Mouse (Mus musculus): Measurements from ENCODE around the gene 1700067K01Rik. TPM values are rescaled to one million over a fixed set of nuclear protein-coding genes. Genes with fewer than 3 reads are reported as not detected.

The 1700067K01Rik gene
- total and polyA plus RNA-seq, 3 experiments: 0.53 to 0.69 TPM; not detected in 1

- Histone ChIP-seq H3K4me3 (ENCODE audit: control insufficient read depth in 1 of 2, insufficient read depth in 1 of 2, low read depth in 2 of 2, low read length in 2 of 2) (no peak within 1 kb of the TSS), H3K27ac (ENCODE audit: control insufficient read depth, low read depth, low read length) (no peak within 1 kb of the TSS), H3K4me1 (ENCODE audit: control insufficient read depth in 1 of 2, insufficient read depth in 2 of 2, low read length in 2 of 2) (peaks cover 0 to 19% of the 10 kb centered on the region in 2 experiments; a peak in 3 of 4 replicates), H3K9ac (ENCODE audit: control insufficient read depth, low read depth, low read length, poor library complexity, severe bottlenecking) (no peak within 1 kb of the TSS), H3K79me2 (ENCODE audit: control insufficient read depth, insufficient read depth, low read length, poor library complexity) (peaks cover 16% of the 10 kb centered on the region), H3K9me3 (replicated peaks; ENCODE audit: insufficient read depth, low read length) (no peaks in the 10 kb centered on the region), H3K27me3 (ENCODE audit: control insufficient read depth in 1 of 2, insufficient read depth in 2 of 2, low read length in 2 of 2) (no peaks in the 10 kb centered on the region), H3K36me3 (ENCODE audit: control insufficient read depth in 1 of 2, insufficient read depth in 2 of 2, low read length in 2 of 2) (peaks cover 0 to 4% of the 10 kb centered on the region in 2 experiments; a peak in 1 of 4 replicates)
- no peak for DNase-seq (ENCODE audit: low read depth, low spot score)
- no peak for TF ChIP-seq BHLHE40 (IDR thresholded peaks at IDR 0.05; ENCODE audit: borderline replicate concordance, low read depth, low read length)
- no peak for TF ChIP-seq ZMIZ1 (IDR thresholded peaks at IDR 0.05; ENCODE audit: low read depth, low read length)
- TF ChIP-seq NELFE (IDR thresholded peaks at IDR 0.05; ENCODE audit: low read depth, low read length): no peak
- TF ChIP-seq TBP (IDR thresholded peaks at IDR 0.05; ENCODE audit: low read depth, low read length): no peak
- TF ChIP-seq MEF2A (IDR thresholded peaks at IDR 0.05; ENCODE audit: extremely low read depth, insufficient replicate concordance, low read depth, low read length, poor library complexity, severe bottlenecking): no peak
- no peak for TF ChIP-seq ZC3H11A (IDR thresholded peaks at IDR 0.05; ENCODE audit: low read depth, low read length)
- TF ChIP-seq GABPA (IDR thresholded peaks at IDR 0.05; ENCODE audit: low read depth, low read length): no peak
- TF ChIP-seq HCFC1 (IDR thresholded peaks at IDR 0.05; ENCODE audit: low read depth, low read length): no peak
These were observed 43.6 kb downstream of the 1700067K01Rik start, which contains the start of gene Rln3 for GRCm38 (mm10) chr8:84044900-84045299. Rln3 (minus strand) TSS chr8:84045000.

- Histone ChIP-seq H3K79me2 (ENCODE audit: control insufficient read depth, insufficient read depth, low read length, poor library complexity) (peaks cover 9% of the 10 kb centered on the region), H3K4me1 (ENCODE audit: control insufficient read depth in 1 of 2, insufficient read depth in 2 of 2, low read length in 2 of 2) (peaks cover 0 to 11% of the 10 kb centered on the region in 2 experiments; a peak in 3 of 4 replicates), H3K9ac (ENCODE audit: control insufficient read depth, low read depth, low read length, poor library complexity, severe bottlenecking) (no peak overlapping the region), H3K4me3 (ENCODE audit: control insufficient read depth in 1 of 2, insufficient read depth in 1 of 2, low read depth in 2 of 2, low read length in 2 of 2) (no peak overlapping the region), H3K27ac (ENCODE audit: control insufficient read depth, low read depth, low read length) (no peak overlapping the region), H3K27me3 (ENCODE audit: control insufficient read depth in 1 of 2, insufficient read depth in 2 of 2, low read length in 2 of 2) (no peaks in the 10 kb centered on the region), H3K9me3 (replicated peaks; ENCODE audit: insufficient read depth, low read length) (no peaks in the 10 kb centered on the region), H3K36me3 (ENCODE audit: control insufficient read depth in 1 of 2, insufficient read depth in 2 of 2, low read length in 2 of 2) (no peaks in the 10 kb centered on the region; a peak in 1 of 4 replicates)
- TF ChIP-seq SMC3 (IDR thresholded peaks at IDR 0.05; ENCODE audit: low read depth, low read length): no peak
- TF ChIP-seq CTCF (IDR thresholded peaks at IDR 0.05 in 2 of 3, conservative IDR thresholded peaks at IDR 0.05 in 1 of 3; ENCODE audit: control insufficient read depth in 1 of 3, insufficient read depth in 1 of 3, low read depth in 2 of 3, low read length in 3 of 3, poor library complexity in 1 of 3, severe bottlenecking in 1 of 3): peak; percentile 16 to 28 (median 23); a peak in 3 of 6 replicates
- peak; percentile 37 for DNase-seq (ENCODE audit: low read depth, low spot score)
These were observed 45.2 kb downstream of the 1700067K01Rik start for GRCm38 (mm10) chr8:84046505-84046904.

- DNase-seq (ENCODE audit: low read depth, low spot score): no peak
- Histone ChIP-seq H3K9me3 (replicated peaks; ENCODE audit: insufficient read depth, low read length) (no peaks in the 10 kb centered on the region), H3K79me2 (ENCODE audit: control insufficient read depth, insufficient read depth, low read length, poor library complexity) (no peaks in the 10 kb centered on the region; the same call in 1 of the 2 replicates), H3K27me3 (ENCODE audit: control insufficient read depth in 1 of 2, insufficient read depth in 2 of 2, low read length in 2 of 2) (no peaks in the 10 kb centered on the region), H3K4me1 (ENCODE audit: control insufficient read depth in 1 of 2, insufficient read depth in 2 of 2, low read length in 2 of 2) (peaks cover 4 to 9% of the 10 kb centered on the region in 2 experiments), H3K4me3 (ENCODE audit: control insufficient read depth in 1 of 2, insufficient read depth in 1 of 2, low read depth in 2 of 2, low read length in 2 of 2) (no peak overlapping the region), H3K9ac (ENCODE audit: control insufficient read depth, low read depth, low read length, poor library complexity, severe bottlenecking) (no peak overlapping the region), H3K27ac (ENCODE audit: control insufficient read depth, low read depth, low read length) (no peak overlapping the region), H3K36me3 (ENCODE audit: control insufficient read depth in 1 of 2, insufficient read depth in 2 of 2, low read length in 2 of 2) (peaks cover 0 to 2% of the 10 kb centered on the region in 2 experiments; a peak in 1 of 4 replicates)
- TF ChIP-seq ZKSCAN1 (IDR thresholded peaks at IDR 0.05; ENCODE audit: low read depth, low read length): no peak
- no peak for TF ChIP-seq MEF2A (IDR thresholded peaks at IDR 0.05; ENCODE audit: extremely low read depth, insufficient replicate concordance, low read depth, low read length, poor library complexity, severe bottlenecking)
- no peak for TF ChIP-seq BHLHE40 (IDR thresholded peaks at IDR 0.05; ENCODE audit: borderline replicate concordance, low read depth, low read length)
- TF ChIP-seq KAT2A (conservative IDR thresholded peaks at IDR 0.05; ENCODE audit: low read depth, low read length): no peak
- no peak for TF ChIP-seq CHD2 (IDR thresholded peaks at IDR 0.05; ENCODE audit: low read length)
- no peak for TF ChIP-seq RAD21 (IDR thresholded peaks at IDR 0.05; ENCODE audit: low read depth, low read length)
- no peak for TF ChIP-seq MAX (IDR thresholded peaks at IDR 0.05; ENCODE audit: low read length)
- TF ChIP-seq CHD1 (IDR thresholded peaks at IDR 0.05; ENCODE audit: low read depth, low read length): no peak
- TF ChIP-seq POLR2AphosphoS2 (IDR thresholded peaks at IDR 0.05; ENCODE audit: low read length): no peak
- no peak for TF ChIP-seq UBTF (IDR thresholded peaks at IDR 0.05; ENCODE audit: borderline replicate concordance, insufficient read depth, low read depth, low read length)
- TF ChIP-seq CTCF (IDR thresholded peaks at IDR 0.05 in 2 of 3, conservative IDR thresholded peaks at IDR 0.05 in 1 of 3; ENCODE audit: control insufficient read depth in 1 of 3, insufficient read depth in 1 of 3, low read depth in 2 of 3, low read length in 3 of 3, poor library complexity in 1 of 3, severe bottlenecking in 1 of 3): no peak
- no peak for TF ChIP-seq EP300 (IDR thresholded peaks at IDR 0.05; ENCODE audit: low read depth in 1 of 2, low read length in 2 of 2)
- no peak for TF ChIP-seq SMC3 (IDR thresholded peaks at IDR 0.05; ENCODE audit: low read depth, low read length)
- no peak for TF ChIP-seq POLR2AphosphoS5 (IDR thresholded peaks at IDR 0.05; ENCODE audit: borderline replicate concordance, low read depth, low read length)
- no peak for TF ChIP-seq POLR2A (IDR thresholded peaks at IDR 0.05; ENCODE audit: control insufficient read depth in 1 of 2, insufficient read depth in 1 of 2, low read depth in 1 of 2, low read length in 2 of 2, poor library complexity in 1 of 2)
These were observed 46.9 kb downstream of the 1700067K01Rik start for GRCm38 (mm10) chr8:84048171-84048570.
